Mouse (Mus musculus) forebrain, embryonic 12.5 days (tissue): Measurements from ENCODE around the gene Nadsyn1. TPM values are rescaled to one million over a fixed set of nuclear protein-coding genes. Genes with fewer than 3 reads are reported as not detected.

Experiments used
- ATAC-seq: fragments of 200-750 bp; cut with Nextera tagmentation; 2 replicates; pipeline ENCODE4 v1.8.0; 2017; ENCODE audit warnings: moderate TSS enrichment; ENCODE audit not compliant: low FRiP score
- H3K27ac ChIP-seq: fragments of 300-500 bp; sonication (generic); 2 replicates; pipeline ENCODE4 v1.5.1; 2016; ENCODE audit warnings: mild to moderate bottlenecking
- H3K27me3 ChIP-seq: fragments of 300-500 bp; sonication (generic); 2 replicates; pipeline ENCODE4 v1.6.1; 2016; ENCODE audit warnings: mild to moderate bottlenecking
- H3K36me3 ChIP-seq: fragments of 300-500 bp; sonication (generic); replicated peaks from 2 replicates; pipeline ENCODE4 v1.6.1; 2016; ENCODE audit warnings: mild to moderate bottlenecking
- H3K4me1 ChIP-seq: fragments of 300-500 bp; sonication (generic); 2 replicates; pipeline ENCODE4 v1.6.1; 2016
- H3K4me2 ChIP-seq: fragments of 300-500 bp; sonication (generic); 2 replicates; pipeline ENCODE4 v1.6.1; 2016; ENCODE audit warnings: mild to moderate bottlenecking, moderate library complexity
- H3K4me3 ChIP-seq: fragments of 300-500 bp; sonication (generic); replicated peaks from 2 replicates; pipeline ENCODE4 v1.5.1; 2016; ENCODE audit warnings: mild to moderate bottlenecking
- H3K9ac ChIP-seq: fragments of 300-500 bp; sonication (generic); 2 replicates; pipeline ENCODE4 v1.6.1; 2016; ENCODE audit warnings: mild to moderate bottlenecking
- H3K9me3 ChIP-seq: fragments of 300-500 bp; sonication (generic); 2 replicates; pipeline ENCODE4 v1.6.1; 2016
- WGBS: fragments of 180-500 bp; shearing (Covaris S2); methylation state at CpG from one replicate; pipeline ENCODE4 v1.1.7; 2016; 5-methylcytosine and 5-hydroxymethylcytosine counted together
- polyA plus RNA-seq: library from polyadenylated mRNA; unstranded; fragments of >200 nt; fragmentation: Nextera tagmentation; extraction: Ambion mirVana; gene quantifications from 2 replicates; pipeline ENCODE4 v1.2.1, GENCODE M21; 2016

Nadsyn1 gene
- polyA plus RNA-seq, 1 experiment from 2014 or later: 8.5 TPM

DNA sequence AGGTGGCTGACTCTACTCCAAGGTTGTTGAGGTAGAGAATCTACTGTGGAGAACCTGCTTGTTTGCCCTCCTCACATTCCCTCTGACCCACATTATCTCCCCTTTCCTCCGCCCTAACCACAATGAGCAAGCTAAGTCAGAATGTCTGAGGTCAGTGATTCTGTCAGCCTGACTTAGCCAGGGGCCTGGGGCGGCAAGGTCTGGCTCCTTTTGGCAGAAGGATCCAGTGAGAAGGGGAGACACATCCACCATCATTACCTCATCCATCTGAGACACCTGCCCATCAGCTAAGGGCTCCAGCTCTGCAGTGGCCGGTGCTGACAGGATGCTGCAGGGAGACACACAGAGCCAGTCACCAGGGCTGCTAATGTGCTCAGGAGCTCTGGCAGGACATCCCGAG is 23.9 kb downstream of the Nadsyn1 start:
- no peak overlapping the region for H3K4me3 ChIP-seq
- no peak overlapping the region for H3K9ac ChIP-seq
- no peaks in the 10 kb centered on the region for H3K27me3 ChIP-seq
- no peaks in the 10 kb centered on the region for H3K9me3 ChIP-seq
- H3K4me2 ChIP-seq: no peak overlapping the region
- ATAC-seq: no peak
- WGBS: 90% methylated on average over 4 of the region's 4 CpGs
- H3K36me3 ChIP-seq: peaks cover 80% of the 10 kb centered on the region
- no peak overlapping the region for H3K27ac ChIP-seq
- no peaks in the 10 kb centered on the region for H3K4me1 ChIP-seq

DNA sequence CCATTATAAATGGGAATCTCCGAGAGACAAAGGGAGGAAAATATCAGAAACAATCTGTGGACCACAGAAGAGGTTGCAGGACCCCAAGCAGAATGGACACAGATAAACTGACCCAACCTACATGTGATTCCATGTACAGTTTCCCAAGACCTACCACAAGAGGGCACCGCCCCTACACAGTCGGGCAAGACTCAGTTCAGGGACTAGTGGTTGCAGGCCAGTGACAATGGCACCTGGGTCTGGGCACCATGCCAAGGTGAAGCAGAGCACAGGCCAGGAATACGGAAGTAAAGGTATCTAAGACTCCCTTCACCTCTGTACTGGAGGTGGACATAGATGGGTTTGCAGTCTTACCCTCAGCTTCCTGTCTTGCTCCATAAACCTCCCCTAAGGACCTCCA is 29.5 kb downstream of the Nadsyn1 start:
- Histone ChIP-seq H3K4me3 (no peak overlapping the region), H3K9me3 (no peaks in the 10 kb centered on the region), H3K36me3 (peaks cover 32% of the 10 kb centered on the region), H3K9ac (no peak overlapping the region), H3K4me2 (no peak overlapping the region), H3K27ac (no peak overlapping the region), H3K4me1 (no peaks in the 10 kb centered on the region), H3K27me3 (no peaks in the 10 kb centered on the region)
- 65% methylated on average over 4 of the region's 4 CpGs for WGBS
- ATAC-seq: no peak

DNA sequence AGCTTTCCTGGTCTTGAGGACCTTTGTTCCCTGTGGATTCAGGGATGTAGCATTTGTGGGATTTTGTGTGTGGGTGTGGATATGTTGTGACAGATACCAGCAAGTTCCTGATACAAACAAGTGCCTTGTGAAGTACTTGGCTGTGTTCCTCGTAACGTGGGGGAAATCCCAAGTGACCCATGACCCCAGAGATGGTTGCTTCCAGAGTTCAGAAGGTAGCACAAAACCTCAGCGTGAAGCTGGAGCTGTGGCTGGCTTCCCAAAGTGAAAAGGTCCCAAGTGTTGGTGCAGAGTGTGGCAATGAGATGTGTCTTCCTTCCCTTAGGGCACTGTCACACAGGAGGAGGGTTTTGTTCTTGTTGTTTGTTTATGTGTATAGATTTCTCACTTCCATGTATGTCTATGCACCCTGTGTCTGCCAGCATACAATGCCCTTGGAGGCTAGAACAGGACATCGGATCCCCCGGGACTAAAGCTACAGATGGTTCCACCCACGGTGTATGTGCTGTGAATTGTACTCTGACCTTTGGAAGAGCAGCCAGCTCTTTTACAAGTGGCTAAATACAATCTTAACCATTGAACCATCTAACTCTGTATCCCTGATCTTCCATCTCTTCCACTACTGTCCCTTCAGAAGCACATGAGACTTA is 30.2 kb downstream of the Nadsyn1 start:
- Histone ChIP-seq H3K4me2 (no peak overlapping the region), H3K9me3 (no peaks in the 10 kb centered on the region), H3K27me3 (no peaks in the 10 kb centered on the region), H3K4me1 (no peaks in the 10 kb centered on the region), H3K36me3 (peaks cover 26% of the 10 kb centered on the region), H3K4me3 (no peak overlapping the region), H3K9ac (no peak overlapping the region), H3K27ac (no peak overlapping the region)
- ATAC-seq: no peak
- 80% methylated on average over 6 of the region's 6 CpGs for WGBS

DNA sequence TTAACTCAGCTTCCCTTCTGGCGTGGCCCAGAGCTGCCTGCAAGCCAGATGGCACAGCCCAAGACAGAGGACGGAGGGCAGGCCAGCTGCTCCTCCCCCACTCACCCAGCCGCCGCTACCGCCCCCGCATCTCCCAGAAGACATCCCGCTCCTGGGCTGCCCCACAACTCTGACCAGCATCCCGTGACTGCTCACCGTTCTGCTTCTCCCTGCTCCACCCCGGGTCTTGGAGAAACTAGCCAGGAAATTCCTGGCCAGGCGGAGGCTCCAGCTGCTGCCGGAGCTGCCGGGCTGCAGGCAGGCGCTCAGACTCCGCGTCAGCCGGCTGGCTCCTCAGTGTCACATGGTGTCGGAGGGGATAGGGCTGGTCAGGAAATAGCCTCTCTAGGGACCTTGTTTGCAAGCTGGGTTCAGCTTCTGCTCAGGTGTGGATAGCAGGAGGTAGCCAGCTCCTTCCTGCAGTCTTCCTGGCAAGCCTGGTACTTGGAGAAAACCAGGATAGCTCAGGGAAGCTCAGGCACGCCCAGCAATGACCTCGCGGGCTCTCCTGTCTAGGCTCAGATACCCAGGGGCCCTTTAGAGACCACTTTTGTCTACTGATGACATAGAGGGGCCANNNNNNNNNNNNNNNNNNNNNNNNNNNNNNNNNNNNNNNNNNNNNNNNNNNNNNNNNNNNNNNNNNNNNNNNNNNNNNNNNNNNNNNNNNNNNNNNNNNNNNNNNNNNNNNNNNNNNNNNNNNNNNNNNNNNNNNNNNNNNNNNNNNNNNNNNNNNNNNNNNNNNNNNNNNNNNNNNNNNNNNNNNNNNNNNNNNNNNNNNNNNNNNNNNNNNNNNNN is 38.4 kb downstream of the Nadsyn1 start, which contains the start of gene Mrgpre:
Mrgpre (minus strand) TSS at position 505 of the 834 bp plus-strand sequence.
- 2% methylated on average over 21 of the region's 21 CpGs for WGBS

DNA sequence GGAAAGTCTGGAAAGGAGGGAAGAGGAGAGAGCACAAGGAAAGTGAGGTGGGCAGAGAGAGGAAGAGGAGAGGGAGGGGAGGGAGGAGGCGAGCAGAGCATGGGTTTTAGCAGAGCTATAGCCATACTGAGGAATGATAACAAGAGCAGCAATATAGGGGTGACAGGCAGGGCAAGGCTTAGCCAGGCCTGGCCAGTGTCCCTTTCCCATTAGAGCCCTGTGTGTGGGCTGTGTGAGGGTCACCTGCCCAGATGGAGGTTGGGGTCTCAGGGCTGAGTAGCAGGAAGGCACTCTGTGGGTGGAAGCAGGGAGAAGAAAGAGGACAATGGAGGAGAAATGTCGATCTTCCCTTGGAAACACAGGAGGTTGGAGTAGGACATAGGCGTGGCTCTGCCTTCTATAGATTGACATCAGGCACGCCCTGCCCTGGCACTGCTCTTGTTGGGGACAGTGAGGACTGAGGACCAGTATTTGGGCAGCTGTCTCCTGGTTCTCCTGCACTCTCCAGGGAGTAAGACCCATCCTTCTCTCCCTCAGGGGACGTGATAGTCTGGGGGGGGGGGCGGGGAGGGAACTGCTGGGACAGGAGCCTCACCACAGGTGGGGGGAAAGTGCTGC is 39.2 kb downstream of the Nadsyn1 start:
- 16% methylated on average over 6 of the region's 6 CpGs for WGBS
- no peaks in the 10 kb centered on the region for H3K9me3 ChIP-seq
- peak overlapping the region; percentile 61 for H3K9ac ChIP-seq
- peak overlapping the region; percentile 69 for H3K27ac ChIP-seq
- ATAC-seq: peak; percentile 72
- peak overlapping the region; percentile 49 for H3K4me3 ChIP-seq
- H3K27me3 ChIP-seq: 0 out of 2 replicates have a peak, but pooled peaks cover 10% of the 10 kb centered on the region
- H3K36me3 ChIP-seq: no peaks in the 10 kb centered on the region
- H3K4me2 ChIP-seq: peak overlapping the region; percentile 75
- peaks cover 22% of the 10 kb centered on the region for H3K4me1 ChIP-seq

More for the DNA sequence above, 38.4 kb downstream of the Nadsyn1 start, which contains the start of gene Mrgpre:
- Histone ChIP-seq H3K9me3 (no peaks in the 10 kb centered on the region), H3K4me2 (peak within 1 kb of the TSS; percentile 75), H3K27me3 (0 out of 2 replicates have a peak, but pooled peaks cover 10% of the 10 kb centered on the region), H3K27ac (peak within 1 kb of the TSS; percentile 69), H3K36me3 (no peaks in the 10 kb centered on the region), H3K9ac (peak within 1 kb of the TSS; percentile 61), H3K4me1 (peaks cover 22% of the 10 kb centered on the region), H3K4me3 (peak within 1 kb of the TSS; percentile 49)
- ATAC-seq: peak; percentile 90

DNA sequence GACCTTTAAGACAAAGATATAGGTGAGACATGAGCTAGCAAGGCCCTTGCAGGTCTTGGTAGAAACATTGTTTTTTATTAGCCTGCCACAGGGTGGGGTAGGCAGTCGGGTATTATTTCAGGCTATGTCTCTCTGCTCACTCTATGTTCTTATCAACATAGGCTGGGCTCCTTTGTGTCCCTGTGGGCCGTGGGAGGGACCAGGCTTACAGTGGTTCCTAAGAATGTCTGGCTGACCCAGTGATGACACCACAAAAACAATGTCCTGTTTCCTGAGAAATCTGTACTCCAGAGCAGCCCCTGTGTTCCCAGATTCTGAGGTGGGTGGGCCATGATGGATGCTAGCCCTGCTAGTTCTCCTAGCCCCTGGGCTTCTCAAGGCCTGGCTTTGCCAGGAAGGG is 45.3 kb downstream of the Nadsyn1 start:
- no peaks in the 10 kb centered on the region for H3K36me3 ChIP-seq
- no peak overlapping the region for H3K27ac ChIP-seq
- no peaks in the 10 kb centered on the region for H3K4me1 ChIP-seq
- ATAC-seq: no peak
- H3K27me3 ChIP-seq: peaks cover 12% of the 10 kb centered on the region; the same call in 1 of the 2 replicates
- H3K4me2 ChIP-seq: no peak overlapping the region
- 70% methylated on average over 2 of the region's 2 CpGs for WGBS
- no peak overlapping the region for H3K4me3 ChIP-seq
- H3K9ac ChIP-seq: no peak overlapping the region
- H3K9me3 ChIP-seq: no peaks in the 10 kb centered on the region

DNA sequence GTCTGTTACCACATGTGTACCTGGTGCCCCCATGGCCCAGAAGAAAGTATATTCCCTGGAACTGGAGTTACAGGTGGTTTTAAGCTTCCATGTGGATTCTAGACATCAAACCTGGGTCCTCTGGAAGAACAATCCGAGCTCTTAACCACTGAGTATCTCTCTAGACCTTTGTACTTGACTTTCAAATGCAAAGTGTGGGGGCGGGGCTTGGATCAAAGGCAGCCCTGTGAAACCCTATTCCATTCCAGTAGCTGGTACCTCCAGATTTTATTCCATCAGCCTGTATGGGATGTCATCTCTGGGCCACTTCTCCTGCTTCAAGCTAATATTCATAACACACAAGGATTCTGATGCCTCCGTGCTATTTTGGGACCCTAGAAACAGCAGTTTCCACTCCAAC is 46.5 kb downstream of the Nadsyn1 start:
- ATAC-seq: no peak
- Histone ChIP-seq H3K27ac (no peak overlapping the region), H3K9ac (no peak overlapping the region), H3K4me2 (no peak overlapping the region), H3K9me3 (no peaks in the 10 kb centered on the region), H3K4me1 (no peaks in the 10 kb centered on the region), H3K27me3 (peaks cover 3% of the 10 kb centered on the region; the same call in 1 of the 2 replicates), H3K36me3 (no peaks in the 10 kb centered on the region), H3K4me3 (no peak overlapping the region)
- 37% methylated on average over 3 of the region's 3 CpGs for WGBS

DNA sequence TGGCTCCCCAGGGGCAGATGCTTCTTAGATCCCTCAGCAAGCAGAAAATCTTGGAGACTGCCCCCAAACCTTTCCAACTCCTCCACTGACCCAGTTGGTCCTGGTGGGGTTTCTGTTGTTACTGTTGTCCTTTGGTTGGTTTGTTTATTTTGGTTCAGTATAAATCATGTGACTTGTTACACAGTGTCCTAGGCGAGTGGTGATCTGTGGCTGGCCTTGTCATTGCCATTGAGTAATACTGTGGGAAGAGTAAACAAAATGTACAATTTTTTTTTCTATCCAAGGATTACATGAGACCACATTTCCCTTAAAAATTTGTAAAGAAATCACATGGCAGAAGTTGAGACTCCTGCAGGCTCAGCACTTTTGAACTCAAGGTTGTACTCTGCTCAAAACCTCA is 53.2 kb downstream of the Nadsyn1 start:
- Histone ChIP-seq H3K9me3 (no peaks in the 10 kb centered on the region), H3K36me3 (no peaks in the 10 kb centered on the region), H3K27me3 (peaks cover 32% of the 10 kb centered on the region), H3K4me1 (no peaks in the 10 kb centered on the region), H3K9ac (no peak overlapping the region), H3K4me3 (no peak overlapping the region), H3K4me2 (no peak overlapping the region), H3K27ac (no peak overlapping the region)
- no peak for ATAC-seq
- 70% methylated on average over 1 of the region's 1 CpGs for WGBS

DNA sequence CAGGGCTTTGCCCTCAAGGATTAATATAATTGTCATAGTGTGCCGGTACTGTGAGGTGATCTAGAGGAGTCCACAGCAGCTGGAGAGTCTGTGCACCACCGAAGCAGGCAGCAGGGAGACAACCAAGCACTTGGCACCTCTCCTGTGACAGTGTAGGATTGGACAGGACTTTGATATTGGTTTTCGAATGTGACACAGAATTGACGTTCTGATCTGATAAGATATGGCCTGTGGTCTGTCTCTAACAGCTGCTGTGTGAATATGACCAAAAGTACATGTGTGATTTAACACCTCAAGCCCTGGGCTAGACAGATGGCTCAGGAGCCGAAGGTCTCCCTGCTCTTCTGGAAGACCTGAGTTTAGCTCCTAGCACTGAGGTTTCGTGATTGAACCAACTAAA is 54.4 kb downstream of the Nadsyn1 start:
- no peak overlapping the region for H3K4me3 ChIP-seq
- H3K27me3 ChIP-seq: peaks cover 38% of the 10 kb centered on the region
- ATAC-seq: no peak
- no peak overlapping the region for H3K4me2 ChIP-seq
- H3K9ac ChIP-seq: no peak overlapping the region
- 80% methylated on average over 6 of the region's 6 CpGs for WGBS
- no peak overlapping the region for H3K27ac ChIP-seq
- H3K36me3 ChIP-seq: no peaks in the 10 kb centered on the region
- no peaks in the 10 kb centered on the region for H3K9me3 ChIP-seq
- H3K4me1 ChIP-seq: no peaks in the 10 kb centered on the region

DNA sequence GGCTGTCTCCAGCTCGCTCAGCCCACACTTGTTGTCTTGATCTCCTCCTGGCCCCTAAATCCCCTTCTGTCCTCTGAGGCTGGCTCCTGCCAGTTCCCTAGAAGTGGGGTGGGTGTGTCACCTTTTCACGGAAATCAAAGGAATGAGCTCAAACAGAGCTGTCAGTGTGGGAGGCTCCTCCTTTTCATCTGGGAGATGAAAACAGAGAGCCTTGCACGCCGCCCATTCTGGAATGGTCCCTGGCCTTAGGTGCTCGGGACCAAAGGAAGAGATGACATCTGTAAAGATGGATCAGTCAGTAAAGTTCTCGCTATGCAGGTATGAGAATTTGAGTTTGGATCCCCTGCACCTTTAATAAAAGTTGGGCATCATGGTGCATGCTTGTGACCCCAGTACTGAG is 55.8 kb downstream of the Nadsyn1 start, which contains the start of gene Mrgprg:
Mrgprg (minus strand) TSS at position 101 of the 400 bp plus-strand sequence.
- no peak for ATAC-seq
- Histone ChIP-seq H3K4me2 (no peak within 1 kb of the TSS), H3K9ac (no peak within 1 kb of the TSS), H3K9me3 (no peaks in the 10 kb centered on the region), H3K36me3 (no peaks in the 10 kb centered on the region), H3K4me3 (no peak within 1 kb of the TSS), H3K4me1 (no peaks in the 10 kb centered on the region), H3K27me3 (peaks cover 47% of the 10 kb centered on the region), H3K27ac (no peak within 1 kb of the TSS)
- 58% methylated on average over 6 of the region's 6 CpGs for WGBS

DNA sequence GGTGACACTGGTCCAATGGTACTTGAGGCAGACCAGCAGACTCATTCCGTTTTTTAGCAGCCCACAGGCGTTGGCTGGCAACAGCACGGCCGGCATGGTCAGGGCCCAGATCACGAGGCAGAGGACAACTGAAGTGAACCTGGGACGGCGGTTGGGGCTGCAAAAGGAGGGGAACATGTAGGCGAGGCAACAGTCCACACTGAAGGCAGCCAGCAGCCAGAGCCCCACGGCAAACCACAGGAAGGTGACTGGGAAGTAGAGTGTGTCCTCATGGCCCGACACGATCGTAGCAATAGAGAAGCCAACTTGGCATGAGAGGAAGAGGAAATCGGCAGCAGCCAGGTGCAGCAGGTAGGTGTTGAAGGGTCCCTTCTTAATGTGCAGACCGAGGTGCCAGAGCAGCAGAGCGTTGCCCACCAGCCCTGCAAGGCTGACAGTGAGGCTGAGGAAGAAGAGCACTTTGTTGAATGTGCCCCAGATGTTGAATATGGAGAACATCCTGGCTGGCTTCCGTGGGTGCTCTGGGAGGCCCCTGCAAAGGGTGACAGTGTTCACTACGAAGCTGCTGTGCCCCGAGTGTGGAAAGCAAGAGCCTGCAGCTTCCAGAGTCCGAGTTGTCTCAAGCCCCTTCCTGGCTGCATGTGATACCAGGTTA is 57.6 kb downstream of the Nadsyn1 start:
- no peak overlapping the region for H3K9ac ChIP-seq
- WGBS: 76% methylated on average over 19 of the region's 19 CpGs
- H3K27ac ChIP-seq: no peak overlapping the region
- no peak overlapping the region for H3K4me2 ChIP-seq
- H3K4me3 ChIP-seq: no peak overlapping the region
- ATAC-seq: no peak
- no peaks in the 10 kb centered on the region for H3K36me3 ChIP-seq
- H3K4me1 ChIP-seq: no peaks in the 10 kb centered on the region
- no peaks in the 10 kb centered on the region for H3K9me3 ChIP-seq
- H3K27me3 ChIP-seq: peaks cover 47% of the 10 kb centered on the region

DNA sequence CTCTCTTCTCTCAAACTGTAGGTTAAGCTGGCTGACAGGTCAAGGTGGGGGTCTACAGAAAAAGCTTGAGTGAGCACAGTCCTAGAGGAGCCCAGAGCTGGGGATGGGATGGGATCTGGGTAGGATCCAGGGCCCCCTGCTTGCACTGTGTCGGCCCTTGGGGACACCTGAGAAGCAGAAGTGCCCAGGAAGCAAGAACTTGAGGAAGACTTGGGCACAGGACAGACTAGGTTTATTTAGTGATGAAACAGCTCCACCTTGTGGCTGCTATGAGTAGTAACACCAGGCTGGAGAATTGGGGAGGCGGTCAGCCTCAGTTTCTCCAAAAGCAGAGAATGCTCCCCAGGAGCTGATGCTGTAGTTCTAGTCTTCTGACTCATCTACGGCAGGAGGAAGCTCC is 58.9 kb downstream of the Nadsyn1 start:
- Histone ChIP-seq H3K27ac (no peak overlapping the region), H3K4me1 (no peaks in the 10 kb centered on the region), H3K4me2 (no peak overlapping the region), H3K27me3 (peaks cover 52% of the 10 kb centered on the region), H3K36me3 (no peaks in the 10 kb centered on the region), H3K9ac (no peak overlapping the region), H3K9me3 (no peaks in the 10 kb centered on the region), H3K4me3 (no peak overlapping the region)
- peak; percentile 60; the same call in 1 of the 2 replicates for ATAC-seq
- WGBS: 22% methylated on average over 3 of the region's 3 CpGs
